Mouse (Mus musculus) stomach, embryonic 15.5 days (tissue): ENCODE measurements at regions not wholly inside any gene's neighbourhood (a gene's known extent, or its start where the extent isn't known, plus 50 kb on each side); places are given as distances from the start of the nearest gene placed in this dataset.
A peak's percentile ranks its signal among the peaks of the same experiment; 100 is the strongest.

Experiments
- ATAC-seq: fragments of 200-750 bp; cut with Nextera tagmentation; 2 replicates; pipeline ENCODE4 v1.8.0; 2017; ENCODE audit warnings: low read depth, moderate number of reproducible peaks, moderate TSS enrichment; ENCODE audit not compliant: insufficient read depth, low FRiP score
- H3K27ac ChIP-seq: fragments of 300-500 bp; sonication (generic); 2 replicates; pipeline ENCODE4 v1.5.1; 2015; ENCODE audit warnings: mild to moderate bottlenecking, inconsistent platforms
- H3K27me3 ChIP-seq: fragments of 300-500 bp; sonication (generic); replicated peaks from 2 replicates; pipeline ENCODE4 v1.6.1; 2015; ENCODE audit warnings: inconsistent platforms
- H3K36me3 ChIP-seq: fragments of 300-500 bp; sonication (generic); 2 replicates; pipeline ENCODE4 v1.6.1; 2015; ENCODE audit warnings: inconsistent platforms
- H3K4me1 ChIP-seq: fragments of 300-500 bp; sonication (generic); 2 replicates; pipeline ENCODE4 v1.6.1; 2015; ENCODE audit warnings: inconsistent platforms
- H3K4me2 ChIP-seq: fragments of 300-500 bp; sonication (generic); 2 replicates; pipeline ENCODE4 v1.6.1; 2015; ENCODE audit warnings: mild to moderate bottlenecking, inconsistent platforms
- H3K4me3 ChIP-seq: fragments of 300-500 bp; sonication (generic); replicated peaks from 2 replicates; pipeline ENCODE4 v1.5.1; 2015; ENCODE audit warnings: inconsistent platforms
- H3K9ac ChIP-seq: fragments of 300-500 bp; sonication (generic); 2 replicates; pipeline ENCODE4 v1.6.1; 2015; ENCODE audit warnings: inconsistent platforms
- H3K9me3 ChIP-seq: fragments of 300-500 bp; sonication (generic); 2 replicates; pipeline ENCODE4 v1.6.1; 2016; ENCODE audit warnings: inconsistent platforms
- WGBS: fragments of 180-500 bp; shearing (Covaris S2); methylation state at CpG from one replicate; pipeline ENCODE4 v1.1.7; 2015; 5-methylcytosine and 5-hydroxymethylcytosine counted together

- Histone ChIP-seq H3K4me3 (no peak overlapping the region), H3K27ac (no peak overlapping the region), H3K9me3 (no peaks in the 10 kb centered on the region), H3K27me3 (no peaks in the 10 kb centered on the region), H3K4me2 (no peak overlapping the region), H3K36me3 (no peaks in the 10 kb centered on the region), H3K4me1 (no peaks in the 10 kb centered on the region), H3K9ac (no peak overlapping the region)
- ATAC-seq = no peak
- WGBS = 47% methylated on average over 5 of the region's 5 CpGs
These were observed 397.4 kb upstream of the Mctp2 start for GRCm38 (mm10) chr7:72703652-72704341.

DNA sequence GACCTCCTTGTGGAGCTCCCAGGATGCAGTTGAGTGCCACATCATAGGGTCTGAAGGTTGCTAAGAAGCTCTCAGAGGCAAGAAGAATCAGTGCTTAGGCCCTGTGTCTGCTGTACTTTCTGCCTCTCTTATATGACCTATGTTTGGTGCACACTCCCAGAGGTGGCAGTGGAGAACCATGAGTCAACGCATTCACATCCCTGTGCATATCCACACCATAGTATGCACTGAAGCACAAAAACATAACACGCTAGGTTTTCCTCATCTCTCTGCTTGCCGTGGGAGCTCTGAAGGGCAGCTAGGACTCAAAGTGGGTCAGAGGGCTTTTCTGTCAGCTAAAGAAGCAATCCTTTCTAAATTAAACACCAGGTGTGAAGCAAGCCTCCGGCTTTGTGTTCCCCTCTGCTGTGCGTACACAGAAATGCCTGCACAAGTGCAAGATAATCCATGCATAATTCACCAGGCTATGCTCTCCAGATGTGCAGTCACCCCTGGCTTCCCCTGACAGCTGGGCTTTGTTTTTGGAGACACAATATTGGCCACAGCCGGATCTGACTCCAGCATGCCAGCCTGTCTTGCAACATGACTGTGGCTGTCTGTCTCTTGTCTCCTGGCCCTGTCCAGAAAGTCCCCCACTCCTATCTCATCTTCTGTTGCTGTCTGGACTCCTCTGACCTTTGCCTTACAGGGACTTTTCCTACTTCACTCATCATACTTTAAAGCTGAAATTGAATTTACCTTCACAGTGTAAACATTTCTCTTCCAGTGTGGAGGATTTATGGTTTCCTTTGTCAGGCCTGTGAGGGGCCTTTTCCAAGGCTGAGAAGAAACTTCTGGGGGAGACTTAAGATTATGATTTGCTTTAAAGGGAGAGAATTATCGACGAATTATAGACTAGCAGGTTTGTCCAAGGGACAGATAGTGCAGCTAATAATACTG is 405.1 kb upstream of the Mctp2 start:
- H3K4me1 ChIP-seq = 0 out of 2 replicates have a peak, but pooled peaks cover 6% of the 10 kb centered on the region
- H3K9ac ChIP-seq = no peak overlapping the region
- H3K27ac ChIP-seq = 0 out of 2 replicates have a peak overlapping the region, but pooled peaks have one; percentile 24
- no peak overlapping the region for H3K4me2 ChIP-seq
- 36% methylated on average over 8 of the region's 8 CpGs for WGBS
- H3K9me3 ChIP-seq = no peaks in the 10 kb centered on the region
- no peak overlapping the region for H3K4me3 ChIP-seq
- peak; percentile 39; the same call in 1 of the 2 replicates for ATAC-seq
- no peaks in the 10 kb centered on the region for H3K36me3 ChIP-seq
- H3K27me3 ChIP-seq = no peaks in the 10 kb centered on the region

- H3K9ac ChIP-seq = no peak overlapping the region
- no peak for ATAC-seq
- WGBS = 70% methylated on average over 5 of the region's 5 CpGs
- no peaks in the 10 kb centered on the region for H3K27me3 ChIP-seq
- no peaks in the 10 kb centered on the region for H3K36me3 ChIP-seq
- no peak overlapping the region for H3K4me3 ChIP-seq
- H3K4me2 ChIP-seq = no peak overlapping the region
- no peaks in the 10 kb centered on the region for H3K9me3 ChIP-seq
- 0 out of 2 replicates have a peak, but pooled peaks cover 6% of the 10 kb centered on the region for H3K4me1 ChIP-seq
- no peak overlapping the region for H3K27ac ChIP-seq
These were observed 409.0 kb upstream of the Mctp2 start for GRCm38 (mm10) chr7:72715401-72715800.

DNA sequence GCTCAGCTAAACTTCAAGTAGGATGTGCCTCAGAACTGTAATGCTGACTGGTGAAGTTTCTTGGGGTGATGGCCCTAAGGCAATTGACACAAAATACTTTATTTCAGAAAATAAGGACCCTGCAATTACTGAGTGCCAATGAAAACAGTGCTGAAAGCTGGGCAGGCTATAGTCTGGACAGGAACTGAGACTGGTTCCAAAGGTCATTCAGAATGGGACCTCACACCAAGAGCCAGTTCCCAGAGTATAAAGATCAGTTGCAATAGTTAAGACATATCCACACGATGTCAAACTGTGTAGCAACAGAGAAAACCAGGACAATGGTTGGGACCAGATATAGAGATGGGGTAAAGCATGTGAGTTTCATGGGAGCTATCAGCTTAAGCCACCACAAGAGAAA is 409.6 kb upstream of the Mctp2 start:
- no peak overlapping the region for H3K9ac ChIP-seq
- H3K4me3 ChIP-seq = no peak overlapping the region
- no peak overlapping the region for H3K27ac ChIP-seq
- H3K4me2 ChIP-seq = no peak overlapping the region
- no peaks in the 10 kb centered on the region for H3K27me3 ChIP-seq
- no peaks in the 10 kb centered on the region for H3K9me3 ChIP-seq
- 62% methylated on average over 1 of the region's 1 CpGs for WGBS
- no peaks in the 10 kb centered on the region for H3K36me3 ChIP-seq
- H3K4me1 ChIP-seq = 0 out of 2 replicates have a peak, but pooled peaks cover 6% of the 10 kb centered on the region
- ATAC-seq = no peak

- ATAC-seq = no peak
- Histone ChIP-seq H3K36me3 (no peaks in the 10 kb centered on the region), H3K9me3 (no peaks in the 10 kb centered on the region), H3K27me3 (no peaks in the 10 kb centered on the region), H3K4me3 (no peak overlapping the region), H3K4me1 (no peaks in the 10 kb centered on the region), H3K27ac (no peak overlapping the region), H3K9ac (no peak overlapping the region), H3K4me2 (no peak overlapping the region)
- WGBS = 68% methylated on average over 9 of the region's 9 CpGs
These were observed 419.9 kb upstream of the Mctp2 start for GRCm38 (mm10) chr7:72726214-72726854.

- Histone ChIP-seq H3K4me1 (0 out of 2 replicates have a peak, but pooled peaks cover 5% of the 10 kb centered on the region), H3K36me3 (no peaks in the 10 kb centered on the region), H3K4me2 (no peak overlapping the region), H3K4me3 (no peak overlapping the region), H3K27ac (peak overlapping the region; percentile 55; the same call in 1 of the 2 replicates), H3K9me3 (no peaks in the 10 kb centered on the region), H3K27me3 (no peaks in the 10 kb centered on the region), H3K9ac (no peak overlapping the region)
- 69% methylated on average over 8 of the region's 8 CpGs for WGBS
- no peak for ATAC-seq
These were observed 431.4 kb upstream of the Mctp2 start for GRCm38 (mm10) chr7:72737792-72738191.

GRCm38 (mm10) chr7:72738324-72738944 is 432.0 kb upstream of the Mctp2 start:
- WGBS = 43% methylated on average over 13 of the region's 13 CpGs
- H3K9me3 ChIP-seq = no peaks in the 10 kb centered on the region
- H3K27me3 ChIP-seq = no peaks in the 10 kb centered on the region
- H3K4me1 ChIP-seq = 0 out of 2 replicates have a peak, but pooled peaks cover 5% of the 10 kb centered on the region
- H3K9ac ChIP-seq = no peak overlapping the region
- ATAC-seq = no peak
- H3K4me2 ChIP-seq = no peak overlapping the region
- H3K4me3 ChIP-seq = no peak overlapping the region
- peak overlapping the region; percentile 55 for H3K27ac ChIP-seq
- no peaks in the 10 kb centered on the region for H3K36me3 ChIP-seq

- WGBS = 81% methylated on average over 2 of the region's 2 CpGs
- no peak for ATAC-seq
These were observed 436.0 kb upstream of the Mctp2 start for GRCm38 (mm10) chr7:72742376-72742775.

GRCm38 (mm10) chr7:72751501-72751917 is 445.1 kb upstream of the Mctp2 start:
- ATAC-seq = no peak
- H3K36me3 ChIP-seq = no peaks in the 10 kb centered on the region

More at GRCm38 (mm10) chr7:72742376-72742775, 436.0 kb upstream of the Mctp2 start:
- no peak overlapping the region for H3K4me3 ChIP-seq
- H3K36me3 ChIP-seq = no peaks in the 10 kb centered on the region
- H3K4me1 ChIP-seq = 0 out of 2 replicates have a peak, but pooled peaks cover 5% of the 10 kb centered on the region
- no peak overlapping the region for H3K27ac ChIP-seq
- no peak overlapping the region for H3K4me2 ChIP-seq
- no peaks in the 10 kb centered on the region for H3K27me3 ChIP-seq
- no peak overlapping the region for H3K9ac ChIP-seq
- H3K9me3 ChIP-seq = no peaks in the 10 kb centered on the region

GRCm38 (mm10) chr7:72753053-72753559 is 446.7 kb upstream of the Mctp2 start:
- Histone ChIP-seq H3K27me3 (no peaks in the 10 kb centered on the region), H3K36me3 (no peaks in the 10 kb centered on the region), H3K9me3 (no peaks in the 10 kb centered on the region), H3K4me2 (no peak overlapping the region), H3K4me1 (no peaks in the 10 kb centered on the region), H3K27ac (0 out of 2 replicates have a peak overlapping the region, but pooled peaks have one; percentile 18), H3K9ac (no peak overlapping the region), H3K4me3 (no peak overlapping the region)
- peak; percentile 4; the same call in 1 of the 2 replicates for ATAC-seq
- 34% methylated on average over 3 of the region's 3 CpGs for WGBS

More at GRCm38 (mm10) chr7:72751501-72751917, 445.1 kb upstream of the Mctp2 start:
- no peak overlapping the region for H3K4me2 ChIP-seq
- no peak overlapping the region for H3K4me3 ChIP-seq
- H3K9me3 ChIP-seq = no peaks in the 10 kb centered on the region
- H3K4me1 ChIP-seq = no peaks in the 10 kb centered on the region
- no peaks in the 10 kb centered on the region for H3K27me3 ChIP-seq
- no peak overlapping the region for H3K27ac ChIP-seq
- H3K9ac ChIP-seq = no peak overlapping the region
- 33% methylated on average over 10 of the region's 10 CpGs for WGBS

GRCm38 (mm10) chr7:72762711-72763110 is 456.3 kb upstream of the Mctp2 start:
- Histone ChIP-seq H3K9ac (no peak overlapping the region), H3K9me3 (no peaks in the 10 kb centered on the region), H3K4me3 (no peak overlapping the region), H3K27me3 (no peaks in the 10 kb centered on the region), H3K36me3 (no peaks in the 10 kb centered on the region), H3K27ac (no peak overlapping the region), H3K4me2 (no peak overlapping the region), H3K4me1 (no peaks in the 10 kb centered on the region)
- 34% methylated on average over 1 of the region's 1 CpGs for WGBS
- ATAC-seq = no peak
